Mouse (Mus musculus) stomach, postnatal 0 days (tissue): ENCODE results near the gene Plcd3. TPM values are rescaled to one million over a fixed set of nuclear protein-coding genes. Genes with fewer than 3 reads are reported as not detected.
A peak's percentile ranks its signal among the peaks of the same experiment; 100 is the strongest.

Experiments
- ATAC-seq: fragments of 200-750 bp; cut with Nextera tagmentation; 2 replicates; pipeline ENCODE4 v1.8.0; 2017; ENCODE audit not compliant: low FRiP score, low TSS enrichment
- DNase-seq: peaks from one replicate; pipeline ENCODE4 v3.0.0-alpha.2; 2016; ENCODE audit warnings: low spot score
- H3K27ac ChIP-seq: fragments of 300-500 bp; sonication (generic); replicated peaks from 2 replicates; pipeline ENCODE4 v1.5.1; 2014; ENCODE audit warnings: mild to moderate bottlenecking, control low read depth
- H3K27me3 ChIP-seq: fragments of 300-500 bp; sonication (generic); 2 replicates; pipeline ENCODE4 v1.6.1; 2014; ENCODE audit warnings: low read length; ENCODE audit not compliant: control insufficient read depth, insufficient read depth
- H3K36me3 ChIP-seq: fragments of 300-500 bp; sonication (generic); 2 replicates; pipeline ENCODE4 v1.6.1; 2014; ENCODE audit warnings: low read length, mixed read lengths; ENCODE audit not compliant: control insufficient read depth, insufficient read depth
- H3K4me1 ChIP-seq: fragments of 300-500 bp; sonication (generic); replicated peaks from 2 replicates; pipeline ENCODE4 v1.6.1; 2014; ENCODE audit warnings: antibody characterized with exemption; ENCODE audit not compliant: control insufficient read depth, insufficient read depth
- H3K4me2 ChIP-seq: fragments of 300-500 bp; sonication (generic); replicated peaks from 2 replicates; pipeline ENCODE4 v1.6.1; 2014; ENCODE audit warnings: low read depth, mild to moderate bottlenecking, control low read depth, moderate library complexity
- H3K4me3 ChIP-seq: fragments of 300-500 bp; sonication (generic); 2 replicates; pipeline ENCODE4 v1.5.1; 2014; ENCODE audit warnings: low read depth, low read length, control low read depth
- H3K9ac ChIP-seq: fragments of 300-500 bp; sonication (generic); 2 replicates; pipeline ENCODE4 v1.6.1; 2014; ENCODE audit warnings: mild to moderate bottlenecking, low read length, control low read depth, mixed read lengths
- H3K9me3 ChIP-seq: fragments of 300-500 bp; sonication (generic); 2 replicates; pipeline ENCODE4 v1.6.1; 2016; ENCODE audit warnings: low read length; ENCODE audit not compliant: control insufficient read depth
- CTCF ChIP-seq: IDR thresholded peaks from 2 replicates; pipeline ENCODE4 v1.5.1; 2016; ENCODE audit warnings: antibody characterized with exemption, low read depth, mild to moderate bottlenecking, moderate library complexity
- EP300 ChIP-seq: optimal IDR thresholded peaks from 2 replicates; pipeline ENCODE3; 2016; ENCODE audit warnings: antibody characterized with exemption
- WGBS: fragments of 180-500 bp; shearing (Covaris S2); extraction: QIAGEN DNeasy Blood & Tissue Kit; methylation state at CpG from one replicate; pipeline ENCODE4 v1.1.7; 2014; 5-methylcytosine and 5-hydroxymethylcytosine counted together
- polyA plus RNA-seq: library from polyadenylated mRNA; unstranded; fragments of >200 nt; fragmentation: Nextera tagmentation; extraction: Ambion mirVana; gene quantifications from 2 replicates; pipeline ENCODE4 v1.2.1, GENCODE M21; 2015

Gene Plcd3
- polyA plus RNA-seq, 1 experiment from 2014 or later, result 4.2 TPM

GRCm38 (mm10) chr11:103054798-103055197 lies 46.7 kb downstream of the Plcd3 start:
- no peaks in the 10 kb centered on the region for H3K9me3 ChIP-seq
- DNase-seq (peak; percentile 75), ATAC-seq (no peak)
- no peak overlapping the region for H3K9ac ChIP-seq
- no peaks in the 10 kb centered on the region for H3K4me1 ChIP-seq
- peak; percentile 91 for TF ChIP-seq CTCF
- TF ChIP-seq EP300, result no peak
- peaks cover 31% of the 10 kb centered on the region for H3K36me3 ChIP-seq
- H3K4me3 ChIP-seq, result no peak overlapping the region
- WGBS, result 45% methylated on average over 6 of the region's 6 CpGs
- H3K27ac ChIP-seq, result no peak overlapping the region
- H3K4me2 ChIP-seq, result no peak overlapping the region
- H3K27me3 ChIP-seq, result no peaks in the 10 kb centered on the region

- H3K9me3 ChIP-seq, result no peaks in the 10 kb centered on the region
- peak overlapping the region; percentile 24; the same call in 1 of the 2 replicates for H3K27ac ChIP-seq
- DNase-seq (no peak), ATAC-seq (no peak)
- 82% methylated on average over 18 of the region's 18 CpGs for WGBS
- TF ChIP-seq CTCF, result no peak
- no peak for TF ChIP-seq EP300
- no peaks in the 10 kb centered on the region for H3K4me1 ChIP-seq
- no peak overlapping the region for H3K9ac ChIP-seq
- H3K27me3 ChIP-seq, result no peaks in the 10 kb centered on the region
- H3K4me2 ChIP-seq, result no peak overlapping the region
- H3K4me3 ChIP-seq, result no peak overlapping the region
- peaks cover 27% of the 10 kb centered on the region for H3K36me3 ChIP-seq
Observed at GRCm38 (mm10) chr11:103053191-103054076, 48.0 kb downstream of the Plcd3 start.

- Histone ChIP-seq H3K36me3 (peaks cover 17% of the 10 kb centered on the region), H3K4me3 (no peak overlapping the region), H3K27ac (no peak overlapping the region), H3K4me2 (no peak overlapping the region), H3K9me3 (no peaks in the 10 kb centered on the region), H3K4me1 (no peaks in the 10 kb centered on the region), H3K9ac (no peak overlapping the region), H3K27me3 (no peaks in the 10 kb centered on the region)
- no peak for DNase-seq
- TF ChIP-seq EP300 (no peak), CTCF (no peak)
- whole genome bisulfite sequencing, result 87% methylated on average over 6 of the region's 6 CpGs
- ATAC-seq, result no peak
Observed at GRCm38 (mm10) chr11:103052078-103052477, 49.4 kb downstream of the Plcd3 start.

DNA sequence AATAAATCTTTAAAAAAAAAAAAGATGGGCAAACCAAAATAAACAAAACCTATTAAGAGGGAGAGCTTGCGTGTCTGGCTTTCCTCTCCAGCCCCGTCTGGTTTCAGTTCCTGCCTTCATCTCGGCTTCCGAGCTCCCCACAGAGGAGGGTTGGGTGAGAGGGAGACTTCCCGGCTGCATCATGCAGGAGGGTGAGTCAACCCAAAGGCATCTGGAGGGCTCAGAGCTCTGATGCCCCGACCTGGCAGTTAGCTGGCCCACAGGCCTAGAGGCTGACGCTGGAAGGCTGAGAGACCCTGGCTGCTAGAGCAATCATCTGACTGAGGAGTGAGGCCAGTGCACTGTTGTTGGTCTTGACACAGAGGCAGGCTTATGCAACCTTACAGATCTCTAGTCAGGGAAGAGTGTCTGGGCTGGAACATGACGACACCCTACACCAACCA lies 50.2 kb downstream of the Plcd3 start:
- WGBS, result 43% methylated on average over 8 of the region's 8 CpGs
- TF ChIP-seq EP300 (no peak), CTCF (no peak)
- H3K36me3 ChIP-seq, result peaks cover 19% of the 10 kb centered on the region
- no peaks in the 10 kb centered on the region for H3K9me3 ChIP-seq
- no peaks in the 10 kb centered on the region for H3K4me1 ChIP-seq
- DNase-seq (peak; percentile 33), ATAC-seq (peak; percentile 78; the same call in 1 of the 2 replicates)
- H3K4me2 ChIP-seq, result no peak overlapping the region
- no peaks in the 10 kb centered on the region for H3K27me3 ChIP-seq
- H3K9ac ChIP-seq, result no peak overlapping the region
- no peak overlapping the region for H3K4me3 ChIP-seq
- H3K27ac ChIP-seq, result peak overlapping the region; percentile 30; the same call in 1 of the 2 replicates

DNA sequence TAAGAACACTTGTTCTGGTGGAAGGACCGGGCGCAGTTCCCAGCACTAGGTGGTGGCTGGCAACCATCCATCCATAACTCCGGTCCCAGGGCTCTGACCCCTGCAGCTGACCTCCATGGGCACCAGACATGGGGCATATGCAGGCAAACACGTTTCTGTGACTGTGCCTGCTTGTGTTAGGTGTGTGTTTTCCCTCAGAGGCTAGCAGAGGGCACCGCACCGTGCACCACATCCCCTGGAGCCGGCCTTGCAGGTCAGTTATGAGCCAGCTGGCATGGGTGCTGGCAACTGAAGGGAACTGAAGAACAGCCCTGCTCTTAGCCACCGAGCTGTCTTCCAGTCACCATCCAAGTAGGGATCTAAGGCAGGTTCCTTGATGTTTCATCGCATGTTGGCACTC lies 51.3 kb downstream of the Plcd3 start:
- Histone ChIP-seq H3K27me3 (no peaks in the 10 kb centered on the region), H3K4me2 (no peak overlapping the region), H3K36me3 (peaks cover 16% of the 10 kb centered on the region), H3K27ac (no peak overlapping the region), H3K9me3 (no peaks in the 10 kb centered on the region), H3K4me1 (no peaks in the 10 kb centered on the region), H3K9ac (no peak overlapping the region), H3K4me3 (no peak overlapping the region)
- no peak for TF ChIP-seq CTCF
- no peak for TF ChIP-seq EP300
- no peak for DNase-seq
- no peak for ATAC-seq
- WGBS, result 89% methylated on average over 9 of the region's 9 CpGs

- no peaks in the 10 kb centered on the region for H3K27me3 ChIP-seq
- H3K4me1 ChIP-seq, result no peaks in the 10 kb centered on the region
- H3K9me3 ChIP-seq, result no peaks in the 10 kb centered on the region
- ATAC-seq, result no peak
- H3K27ac ChIP-seq, result no peak overlapping the region
- DNase-seq, result no peak
- peaks cover 17% of the 10 kb centered on the region for H3K36me3 ChIP-seq
- 86% methylated on average over 5 of the region's 5 CpGs for WGBS
- TF ChIP-seq EP300 (no peak), CTCF (no peak)
- no peak overlapping the region for H3K9ac ChIP-seq
- no peak overlapping the region for H3K4me2 ChIP-seq
- no peak overlapping the region for H3K4me3 ChIP-seq
Observed at GRCm38 (mm10) chr11:103049611-103050010, 51.8 kb downstream of the Plcd3 start.
